In the genomic region with DNA sequence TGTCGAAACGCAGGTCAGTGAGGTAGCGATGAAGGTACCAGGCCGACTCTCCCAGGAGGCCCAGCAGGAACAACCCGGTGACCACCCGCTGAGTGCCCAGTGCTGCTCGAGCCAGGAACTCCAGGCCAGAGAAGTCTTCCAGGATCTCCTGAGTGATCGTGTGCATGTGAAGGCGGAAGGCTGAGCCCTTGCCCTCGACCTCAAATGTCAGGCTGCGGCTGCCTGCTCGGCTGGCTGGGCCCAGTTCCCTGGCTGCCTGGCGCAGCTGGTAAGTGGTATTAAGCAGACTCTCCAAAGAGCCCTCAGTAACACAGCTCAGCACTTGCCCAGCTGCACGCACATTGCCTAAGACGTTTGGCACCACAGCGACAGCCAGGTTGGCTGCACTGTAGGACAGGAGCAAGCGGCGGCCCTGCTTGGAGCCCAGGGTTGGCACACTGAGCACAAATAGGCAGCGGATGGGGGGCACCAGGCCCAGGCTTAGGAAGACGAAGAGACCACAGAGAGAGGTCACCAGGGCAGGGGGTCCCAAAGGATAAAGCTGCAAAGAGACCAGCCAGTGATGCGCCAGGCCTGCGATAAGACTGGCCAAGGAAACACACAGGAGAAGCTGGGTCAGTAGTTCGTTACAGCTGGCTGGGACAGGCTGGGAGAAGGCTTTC, we compare ENCODE assay signal across 9 mouse cellular contexts. TPM values are rescaled to one million over a fixed set of nuclear protein-coding genes. Genes with fewer than 3 reads are reported as not detected.
DNase-seq lines count a peak whose midpoint lies in the region; ATAC-seq and TF ChIP-seq lines count a peak whose summit lies in the region.
"Had no signal": no experiment of that assay in that cellular context is flagged by ENCODE, and none has a peak within 500 bp of the region (broad histone marks: within the 10 kb centered on the region; RNA-seq: fewer than 3 reads in every experiment).

No protein-coding gene starts in this region.

- peak overlapping the region; percentile 67 for H3K27ac ChIP-seq in cortical plate, adult 2 months (ENCODE audit: insufficient read depth, low read length)
- peak overlapping the region; percentile 82 for H3K27ac ChIP-seq in hindbrain, embryonic 10.5 days
- H3K27ac ChIP-seq: macrophage had no signal

- no peaks in the 10 kb centered on the region for H3K27me3 ChIP-seq in hindbrain, embryonic 10.5 days (ENCODE audit: insufficient read depth, poor library complexity, severe bottlenecking)

- H3K9me3 ChIP-seq in hindbrain, embryonic 10.5 days, result 0 out of 2 replicates have a peak, but pooled peaks cover 4% of the 10 kb centered on the region

- peak; percentile 39 for DNase-seq in R1 (ENCODE audit: low read depth, low spot score)
- no peak for DNase-seq in hindbrain, embryonic 10.5 days (ENCODE audit: low spot score)
- peak; percentile 57 for DNase-seq in lung, postnatal 36 days
- DNase-seq in urinary bladder, adult 18-20 months (ENCODE audit: low spot score in 2 of 2), result no peak
- no peak for DNase-seq in thymus, postnatal 25 days

- 70% methylated on average over 23 of the region's 23 CpGs for WGBS in hindbrain, embryonic 10.5 days

- no peak for TF ChIP-seq POLR2A in cortical plate, adult 2 months (IDR thresholded peaks at IDR 0.05; ENCODE audit: extremely low read depth, insufficient read depth, low read length)

- H3K4me3 ChIP-seq in cortical plate, adult 2 months (ENCODE audit: insufficient read depth, low read length), result no peak overlapping the region
- H3K4me3 ChIP-seq in hindbrain, embryonic 10.5 days, result no peak overlapping the region

- TF ChIP-seq CTCF in cortical plate, adult 2 months (IDR thresholded peaks at IDR 0.05; ENCODE audit: extremely low read depth, insufficient read depth, low read length), result no peak

- no peaks in the 10 kb centered on the region for H3K36me3 ChIP-seq in hindbrain, embryonic 10.5 days

- ATAC-seq in monocyte, adult 5-6 weeks (replicated peaks; ENCODE audit: insufficient number of reproducible peaks, low FRiP score, low TSS enrichment, poor library complexity, severe bottlenecking), result no peak

- no peaks in the 10 kb centered on the region for H3K4me1 ChIP-seq in cortical plate, adult 2 months (ENCODE audit: control insufficient read depth, insufficient read depth, low read length)
- peaks cover 32% of the 10 kb centered on the region for H3K4me1 ChIP-seq in hindbrain, embryonic 10.5 days (replicated peaks)

RNA-seq across cellular contexts. Expression of gene Ocstamp, which starts 2.6 kb away (rescaled TPM):
- polyA plus RNA-seq in cortical plate, adult 2 months (2012; rRNA removed), result not detected in 2 replicates
- 0.07 TPM in 1 of 2 replicates, not detected in the other for polyA plus RNA-seq in hindbrain, embryonic 10.5 days (2016; fragmentation: Nextera tagmentation; extraction: Ambion mirVana)
- total RNA-seq in monocyte, adult 5-6 weeks (2017), result 0.19 TPM in 1 of 3 replicates, not detected in the others
- polyA plus RNA-seq: macrophage had no signal

RNA-seq across cellular contexts. Expression of gene Zfp334, which starts 9.6 kb away (rescaled TPM):
- 8.7 and 9.1 TPM in 2 replicates for polyA plus RNA-seq in cortical plate, adult 2 months (2012; rRNA removed)
- 16.9 and 19.9 TPM in 2 replicates for polyA plus RNA-seq in hindbrain, embryonic 10.5 days (2016; fragmentation: Nextera tagmentation; extraction: Ambion mirVana)
- total RNA-seq in monocyte, adult 5-6 weeks (2017), result not detected in 3 replicates

RNA-seq across cellular contexts. Expression of gene Zfp663, which starts 29.1 kb away (rescaled TPM):
- polyA plus RNA-seq in cortical plate, adult 2 months (2012; rRNA removed), result 0.04 TPM in 1 of 2 replicates, not detected in the other
- 5.5 and 6.7 TPM in 2 replicates for polyA plus RNA-seq in hindbrain, embryonic 10.5 days (2016; fragmentation: Nextera tagmentation; extraction: Ambion mirVana)
- total RNA-seq in monocyte, adult 5-6 weeks (2017), result not detected in 3 replicates
- polyA plus RNA-seq: heart, postnatal 0 days; macrophage had no signal

Comparison
In these comparisons a context has a peak if more than half of its experiments do, and no peak if none do; other contexts are left out.
1. DNase-seq: peak in R1 (single experiment) and lung, postnatal 36 days (single experiment); none in hindbrain, embryonic 10.5 days (single experiment), urinary bladder, adult 18-20 months (0 of 2) and thymus, postnatal 25 days (single experiment).